Mouse (Mus musculus) effector memory CD4-positive, alpha-beta T cell, adult 5 months (primary cell): ENCODE data around the gene Tbx4. TPM values are rescaled to one million over a fixed set of nuclear protein-coding genes. Genes with fewer than 3 reads are reported as not detected.

Experiments
- polyA plus RNA-seq: library from polyadenylated mRNA; unstranded; fragments of 100-300 nt; shearing (Covaris generic); gene quantifications from one replicate; pipeline ENCODE4 v1.2.1, GENCODE M21; 2017

Tbx4 gene
- not detected for polyA plus RNA-seq

GRCm38 (mm10) chr11:85885665-85886428 lies at the start of gene Tbx4:
Gene Tbx4, plus strand, starts transcription at chr11:85886422.

GRCm38 (mm10) chr11:85850233-85850632 lies 36.0 kb upstream of the Tbx4 start, which contains the start of gene Gm11444:
Gene Gm11444, minus strand, starts transcription at chr11:85850333.

Other genes with a start within 250 kb of the Tbx4 start
- gene Tbx2, start 53.9 kb upstream of the Tbx4 start, polyA plus RNA-seq: not detected
- not detected for gene Gm11444, start 36.1 kb upstream of the Tbx4 start, polyA plus RNA-seq